In genomic region chr3:86921181-86921975, GRCm38 (mm10) we compare ENCODE assay signal across 8 mouse cellular contexts. TPM values are rescaled to one million over a fixed set of nuclear protein-coding genes. Genes with fewer than 3 reads are reported as not detected.
DNase-seq lines count a peak whose midpoint lies in the region; ATAC-seq and TF ChIP-seq lines count a peak whose summit lies in the region.

No protein-coding gene starts in this region.

- H3K4me1 ChIP-seq in kidney, adult 2 months (ENCODE audit: control insufficient read depth, insufficient read depth, low read length), result no peaks in the 10 kb centered on the region
- H3K4me1 ChIP-seq in forebrain, embryonic 16.5 days (replicated peaks; ENCODE audit: control insufficient read depth, insufficient read depth, low read length), result peaks cover 31% of the 10 kb centered on the region
- H3K4me1 ChIP-seq in limb, embryonic 14.5 days (ENCODE audit: control insufficient read depth, insufficient read depth, low read length), result 0 out of 2 replicates have a peak, but pooled peaks cover 4% of the 10 kb centered on the region

- no peak overlapping the region for H3K27ac ChIP-seq in kidney, adult 2 months (ENCODE audit: insufficient read depth, low read depth, low read length)
- H3K27ac ChIP-seq in forebrain, embryonic 16.5 days (ENCODE audit: low read length), result peak overlapping the region; percentile 96; the same call in 1 of the 2 replicates
- H3K27ac ChIP-seq in limb, embryonic 14.5 days (replicated peaks; ENCODE audit: low read depth, low read length), result no peak overlapping the region

- TF ChIP-seq CTCF in kidney, adult 2 months (conservative IDR thresholded peaks at IDR 0.05; ENCODE audit: insufficient read depth, insufficient read length, low read depth, low read length), result no peak

- peak; percentile 10 for DNase-seq in kidney, adult 2 months
- DNase-seq in kidney, postnatal 25 days, result no peak
- peak; percentile 57 to 62 for DNase-seq in adrenal gland, postnatal 36 days
- DNase-seq in limb, embryonic 14.5 days (ENCODE audit: low spot score), result no peak
- DNase-seq in spleen, adult 18-20 months, result no peak
- DNase-seq in layer of hippocampus, adult 11-12 months (ENCODE audit: low spot score), result no peak
- DNase-seq in adipocyte (ENCODE audit: low spot score), result no peak

- H3K27me3 ChIP-seq in kidney, adult 2 months (replicated peaks; ENCODE audit: control insufficient read depth, insufficient read depth, low read length), result no peaks in the 10 kb centered on the region
- H3K27me3 ChIP-seq in forebrain, embryonic 16.5 days (replicated peaks; ENCODE audit: control insufficient read depth, insufficient read depth, low read length), result no peaks in the 10 kb centered on the region
- H3K27me3 ChIP-seq in limb, embryonic 14.5 days (ENCODE audit: control insufficient read depth, insufficient read depth, low read length), result peaks cover 19% of the 10 kb centered on the region

- 61% methylated on average over 18 of the region's 18 CpGs for WGBS in kidney, adult 2 months
- WGBS in forebrain, embryonic 16.5 days, result 68% methylated on average over 18 of the region's 18 CpGs
- 70% methylated on average over 18 of the region's 18 CpGs for WGBS in limb, embryonic 14.5 days

- H3K9me3 ChIP-seq in forebrain, embryonic 16.5 days (ENCODE audit: control insufficient read depth, low read length), result no peaks in the 10 kb centered on the region
- no peaks in the 10 kb centered on the region for H3K9me3 ChIP-seq in limb, embryonic 14.5 days (ENCODE audit: control insufficient read depth, low read length)

- peak overlapping the region; percentile 73 for H3K4me2 ChIP-seq in forebrain, embryonic 16.5 days (ENCODE audit: low read length)
- H3K4me2 ChIP-seq in limb, embryonic 14.5 days (replicated peaks; ENCODE audit: low read depth, low read length, severe bottlenecking), result peak overlapping the region; percentile 91; the same call in 1 of the 2 replicates

- no peak overlapping the region for H3K4me3 ChIP-seq in kidney, adult 2 months (ENCODE audit: insufficient read depth, low read depth, low read length)
- H3K4me3 ChIP-seq in forebrain, embryonic 16.5 days (replicated peaks; ENCODE audit: low read length), result peak overlapping the region; percentile 90
- H3K4me3 ChIP-seq in limb, embryonic 14.5 days (replicated peaks; ENCODE audit: low read length), result peak overlapping the region; percentile 78

- no peaks in the 10 kb centered on the region for H3K36me3 ChIP-seq in kidney, adult 2 months (ENCODE audit: control insufficient read depth, insufficient read depth, low read length)
- H3K36me3 ChIP-seq in forebrain, embryonic 16.5 days (ENCODE audit: control insufficient read depth, insufficient read depth), result 0 out of 2 replicates have a peak, but pooled peaks cover 2% of the 10 kb centered on the region
- no peaks in the 10 kb centered on the region for H3K36me3 ChIP-seq in limb, embryonic 14.5 days (ENCODE audit: control insufficient read depth, insufficient read depth, low read length)

- H3K9ac ChIP-seq in forebrain, embryonic 16.5 days (replicated peaks; ENCODE audit: low read depth, low read length), result peak overlapping the region; percentile 96; the same call in 1 of the 2 replicates
- no peak overlapping the region for H3K9ac ChIP-seq in limb, embryonic 14.5 days (ENCODE audit: low read depth, low read length, severe bottlenecking)

- no peak for TF ChIP-seq POLR2A in kidney, adult 2 months (IDR thresholded peaks at IDR 0.05; ENCODE audit: low read depth, low read length)
- no peak for TF ChIP-seq POLR2A in limb, embryonic 14.5 days (IDR thresholded peaks at IDR 0.05; ENCODE audit: borderline replicate concordance, extremely low read depth, insufficient read depth, insufficient read length)

- ATAC-seq in forebrain, embryonic 16.5 days, result no peak
- ATAC-seq in limb, embryonic 14.5 days (ENCODE audit: low FRiP score, low read depth), result no peak

RNA-seq across cellular contexts. Expression of gene Dclk2, which starts 0.7 kb away (rescaled TPM):
- polyA plus RNA-seq in kidney, adult 2 months (2012; rRNA removed), result 3.2 and 3.7 TPM in 2 replicates
- 1 to 10 TPM; 5.9 to 6.1 TPM for total RNA-seq in adrenal gland, postnatal 36 days (2021)
- polyA plus RNA-seq in forebrain, embryonic 16.5 days (2015; fragmentation: Nextera tagmentation; extraction: Ambion mirVana), result 102 and 104 TPM in 2 replicates
- 16.7 and 19.5 TPM in 2 replicates for polyA plus RNA-seq in limb, embryonic 14.5 days (2012; rRNA removed)
- polyA plus RNA-seq in limb, embryonic 14.5 days (2014; fragmentation: Nextera tagmentation; extraction: Ambion mirVana), result 5.4 and 6.1 TPM in 2 replicates

Comparison
In these comparisons a context has a peak if more than half of its experiments do, and no peak if none do; other contexts are left out.
1. DNase-seq: peak in kidney, adult 2 months (single experiment) and adrenal gland, postnatal 36 days (2 of 2); none in kidney, postnatal 25 days (0 of 2), limb, embryonic 14.5 days (single experiment), spleen, adult 18-20 months (0 of 2), layer of hippocampus, adult 11-12 months (single experiment) and adipocyte (single experiment).